Mouse (Mus musculus): ENCODE data around the gene Slc51b.

The Slc51b gene

DNA sequence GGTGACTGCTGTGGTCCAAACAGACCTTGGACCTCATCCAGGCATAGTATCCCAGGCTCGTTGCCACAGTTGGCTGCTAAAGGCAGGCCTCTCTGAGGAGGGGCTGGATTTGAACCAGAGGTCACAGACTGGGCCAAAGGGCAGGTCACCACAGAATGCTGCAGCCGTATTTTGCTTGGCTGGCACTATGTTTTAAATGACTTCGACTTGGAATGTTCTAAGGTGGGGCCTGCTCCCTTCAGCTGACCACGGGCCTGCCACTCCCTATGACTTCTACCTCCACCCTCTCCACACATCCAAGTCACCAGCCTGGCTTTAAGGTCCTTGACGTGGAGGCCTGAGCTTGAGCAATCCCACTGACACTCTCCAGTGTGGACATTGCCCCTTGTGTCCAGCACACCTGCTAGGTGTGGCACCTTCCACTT is 13.9 kb downstream of the Slc51b start:
- no peak for DNase-seq (ENCODE audit: low read depth, low spot score)

GRCm38 (mm10) chr9:65407861-65408260 is 14.9 kb downstream of the Slc51b start:
- no peak for DNase-seq (ENCODE audit: low read depth, low spot score)

DNA sequence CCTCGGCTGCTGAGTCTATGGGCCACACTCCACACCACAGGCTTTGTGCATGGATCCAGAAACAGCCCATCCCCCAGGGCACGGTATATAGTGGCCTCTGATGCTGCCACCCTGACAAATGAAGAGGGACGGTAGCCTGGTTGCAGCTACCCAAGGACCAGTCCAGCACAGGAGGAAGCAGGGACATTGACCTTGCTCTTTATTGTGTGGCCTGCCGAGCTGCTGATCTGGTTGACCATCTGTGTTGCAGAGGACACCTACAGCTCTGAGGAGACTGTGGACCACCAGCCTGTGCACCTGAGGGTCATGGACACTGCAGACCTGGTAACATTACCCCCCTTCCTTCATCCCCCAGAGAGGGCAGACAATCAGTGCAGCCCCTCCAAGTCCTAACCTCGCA is 15.4 kb downstream of the Slc51b start:
- no peak for DNase-seq (ENCODE audit: low read depth, low spot score)

DNA sequence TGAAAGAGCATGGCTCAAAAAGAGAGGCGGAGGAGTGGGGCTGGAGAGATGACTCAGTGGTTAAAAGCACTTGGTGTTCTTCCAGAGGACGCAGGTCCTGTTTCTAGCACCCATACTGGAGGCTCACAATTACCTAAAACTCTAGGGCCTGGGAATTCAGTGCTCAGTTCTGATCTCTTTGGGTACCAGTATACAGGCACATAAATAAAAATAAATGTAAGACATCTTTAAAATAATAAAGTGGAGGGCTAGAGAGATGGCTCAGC is 17.6 kb downstream of the Slc51b start:
- DNase-seq (ENCODE audit: low read depth, low spot score) = no peak

DNA sequence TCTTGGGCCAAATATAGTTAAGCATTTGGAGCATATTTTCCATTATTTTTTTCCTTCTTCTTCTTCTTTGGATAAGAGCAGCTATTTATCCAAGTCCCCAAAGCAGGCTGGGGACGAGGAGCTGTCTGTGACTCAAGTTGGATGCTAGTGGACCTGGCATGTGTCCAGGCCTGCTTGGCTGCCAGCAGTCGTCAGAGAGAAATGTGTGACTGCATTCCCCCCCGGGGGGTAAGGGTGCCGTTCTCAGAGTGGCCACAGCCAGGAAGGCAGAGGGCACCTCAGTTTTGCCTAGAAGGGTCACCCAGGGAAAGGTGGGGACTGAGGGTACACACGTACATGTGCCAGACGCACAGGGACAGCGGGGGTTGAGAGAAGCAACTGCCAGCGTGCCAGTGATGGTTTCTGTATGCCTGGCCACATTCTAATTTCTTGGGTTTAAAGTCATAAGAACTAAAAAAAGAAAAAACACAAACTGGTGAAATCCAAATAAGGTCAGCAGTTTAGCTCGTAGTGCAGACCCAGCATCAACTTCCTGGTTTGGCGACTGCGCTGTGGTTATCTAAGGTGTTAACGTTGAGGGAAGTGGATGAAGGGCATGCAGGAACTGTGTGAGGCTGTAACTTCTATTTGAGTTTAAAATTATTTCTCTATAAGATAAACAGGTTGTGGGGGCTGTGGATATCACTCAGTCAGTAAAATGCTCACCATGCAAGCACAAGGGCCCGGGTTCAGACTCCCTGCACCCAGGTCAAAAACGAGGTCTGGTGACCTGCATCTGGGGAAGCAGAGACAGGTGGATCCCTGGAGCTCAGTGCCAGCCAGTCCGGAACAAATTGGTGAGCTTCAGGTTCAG is 18.2 kb downstream of the Slc51b start:
- no peak for DNase-seq (ENCODE audit: low read depth, low spot score)

- no peak for DNase-seq (ENCODE audit: low read depth, low spot score)
Measured at GRCm38 (mm10) chr9:65399934-65400333, 22.8 kb downstream of the Slc51b start.

GRCm38 (mm10) chr9:65398279-65398678 is 24.5 kb downstream of the Slc51b start, which contains the start of gene Rasl12:
TSS of gene Rasl12 (plus strand) at chr9:65398506.
- peak; percentile 79 for DNase-seq (ENCODE audit: low read depth, low spot score)

- no peak for DNase-seq (ENCODE audit: low read depth, low spot score)
Measured at GRCm38 (mm10) chr9:65394360-65394759, 28.4 kb downstream of the Slc51b start.

DNA sequence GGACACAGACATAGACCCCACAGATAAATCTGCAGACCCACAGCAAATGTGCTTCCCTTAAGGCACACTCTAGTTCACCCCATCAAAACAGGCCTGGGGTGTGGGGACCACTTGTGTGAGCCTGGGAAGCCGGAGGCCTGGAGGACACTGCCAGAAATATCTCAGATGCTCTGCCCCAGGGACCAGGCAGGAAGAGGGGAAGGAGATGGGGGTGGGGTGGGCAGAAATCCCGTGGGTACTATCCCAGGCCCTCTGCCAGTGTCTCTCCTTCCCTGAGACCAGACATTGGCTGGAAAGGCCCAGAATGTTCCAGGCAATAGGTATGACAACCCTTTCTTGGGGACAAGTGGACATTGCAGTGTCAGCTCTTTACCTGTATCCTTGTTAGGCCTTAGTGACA is 29.1 kb downstream of the Slc51b start:
- no peak for DNase-seq (ENCODE audit: low read depth, low spot score)

DNA sequence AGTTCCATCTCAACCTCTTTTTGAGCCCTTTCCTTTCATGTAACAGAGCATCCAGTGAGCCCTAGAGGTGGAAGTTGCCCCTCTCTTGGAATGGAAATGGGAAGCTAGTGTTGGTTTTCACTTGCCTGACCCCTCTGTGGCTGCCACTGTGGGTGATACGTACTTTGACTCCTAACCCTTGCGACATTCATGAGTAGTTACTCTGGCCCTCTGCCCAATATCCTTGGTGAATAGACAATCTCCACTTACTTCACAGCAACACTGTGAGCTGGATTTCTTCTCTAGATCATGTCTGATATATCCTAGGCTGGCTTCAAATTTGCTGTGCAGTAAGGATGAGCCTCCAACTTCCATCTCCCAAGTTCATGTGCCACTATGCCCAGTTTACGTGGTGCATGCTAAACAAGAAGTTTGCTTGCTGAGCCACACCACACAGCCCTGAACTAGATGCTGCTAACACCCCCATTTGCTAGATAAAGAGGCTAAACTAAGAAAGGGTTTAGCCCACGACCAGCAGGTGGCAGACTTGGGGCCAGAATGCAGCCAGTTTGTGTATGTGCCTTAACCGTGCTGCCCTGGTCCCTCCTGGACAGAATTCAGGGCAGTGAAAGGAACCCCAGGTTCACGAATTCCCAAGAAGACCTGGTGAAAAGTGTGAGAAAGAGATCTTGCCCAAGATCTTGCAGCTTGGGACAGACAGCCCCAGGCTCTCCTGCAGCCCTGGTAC is 30.0 kb downstream of the Slc51b start:
- DNase-seq (ENCODE audit: low read depth, low spot score) = peak; percentile 68

DNA sequence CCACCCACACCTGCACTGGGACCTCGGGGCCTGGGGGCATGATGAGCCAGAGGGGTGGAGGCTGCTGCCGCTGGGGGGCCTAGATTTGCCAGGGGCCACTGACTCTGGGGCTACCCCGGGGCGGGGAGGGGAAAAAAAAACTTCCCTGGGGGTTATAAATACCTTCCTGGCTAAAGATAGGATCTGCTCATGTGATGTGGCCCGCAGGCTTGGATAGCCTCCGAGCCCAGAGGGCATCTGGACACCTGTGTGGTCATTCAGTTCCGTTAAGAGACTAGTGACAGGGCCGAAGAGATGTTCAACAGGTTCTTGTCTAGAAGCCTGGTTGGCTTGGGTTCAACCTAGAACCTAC is 31.2 kb downstream of the Slc51b start, which contains the start of gene Kbtbd13:
Gene Kbtbd13 (minus strand): TSS at position 40 of the 352 bp plus-strand sequence.
- DNase-seq (ENCODE audit: low read depth, low spot score) = no peak

GRCm38 (mm10) chr9:65390752-65391612 is 31.8 kb downstream of the Slc51b start:
- peak; percentile 59 for DNase-seq (ENCODE audit: low read depth, low spot score)

GRCm38 (mm10) chr9:65386373-65387140 is 36.2 kb downstream of the Slc51b start:
- DNase-seq (ENCODE audit: low read depth, low spot score) = peak; percentile 58

- DNase-seq (ENCODE audit: low read depth, low spot score) = no peak
Measured at GRCm38 (mm10) chr9:65384276-65384675, 38.5 kb downstream of the Slc51b start.

- no peak for DNase-seq (ENCODE audit: low read depth, low spot score)
Measured at GRCm38 (mm10) chr9:65382751-65383097, 40.0 kb downstream of the Slc51b start.

DNA sequence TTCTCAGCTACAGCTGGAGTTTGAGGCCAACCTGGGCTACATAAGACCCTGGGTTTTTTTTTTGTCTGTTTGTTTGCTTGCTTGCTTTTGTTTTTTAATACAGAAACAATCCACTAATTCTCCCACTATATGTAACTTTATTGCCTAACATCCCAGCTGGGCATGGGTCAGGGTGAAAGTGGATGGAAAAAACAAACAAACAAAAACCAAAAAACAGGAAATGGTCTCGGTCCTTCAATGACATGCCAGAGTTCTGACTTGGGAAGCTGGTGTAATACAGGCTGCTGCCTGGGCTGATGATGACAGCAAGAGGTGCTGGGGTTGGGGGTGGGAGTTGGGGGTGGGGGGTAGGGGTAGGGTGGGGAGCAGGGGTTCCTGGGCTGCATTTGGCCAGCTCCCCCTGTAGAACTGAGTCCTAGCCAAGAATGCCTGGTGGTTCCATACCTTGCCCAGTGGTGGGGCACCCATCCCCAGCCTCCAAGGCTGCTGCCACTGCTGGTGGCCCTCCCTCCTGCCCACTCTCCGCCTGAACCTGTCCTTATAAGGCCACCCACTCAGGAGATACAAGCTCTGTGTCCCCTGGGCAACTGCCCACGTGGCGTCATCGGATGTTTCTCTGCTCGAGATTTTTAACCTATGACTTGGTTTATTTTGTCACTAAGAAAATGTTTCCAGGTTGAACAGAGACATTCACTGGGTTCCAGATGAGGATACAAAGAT is 40.6 kb downstream of the Slc51b start:
- no peak for DNase-seq (ENCODE audit: low read depth, low spot score)

DNA sequence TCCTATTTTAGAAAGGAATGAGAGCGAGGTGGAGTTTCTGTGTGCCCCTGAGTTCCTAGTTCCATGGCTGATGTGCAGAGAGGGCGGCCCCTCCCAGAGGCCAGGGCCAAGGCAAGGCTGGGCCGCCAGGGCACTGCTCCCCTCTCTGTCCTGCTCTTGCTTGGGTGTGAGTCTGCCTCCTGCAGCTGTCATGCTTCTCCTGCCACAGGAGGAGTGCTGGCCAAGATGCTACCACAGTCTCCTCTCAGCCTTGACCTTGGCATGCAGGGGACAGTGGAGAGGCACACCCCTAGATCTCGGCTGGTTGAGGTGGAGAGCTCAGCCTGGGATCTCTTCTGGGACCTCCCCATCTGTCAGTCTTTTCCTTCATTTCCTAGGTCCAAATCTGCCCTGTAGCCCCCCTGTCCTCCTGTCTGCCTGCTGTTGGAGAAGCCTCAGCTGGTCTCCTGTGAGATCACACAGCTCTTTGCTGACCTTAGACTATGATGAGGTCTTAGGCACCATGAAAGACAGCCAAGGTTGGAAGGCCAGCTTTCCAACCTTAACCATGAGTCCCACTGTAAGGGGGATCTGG is 41.7 kb downstream of the Slc51b start:
- no peak for DNase-seq (ENCODE audit: low read depth, low spot score)

GRCm38 (mm10) chr9:65375163-65375934 is 47.4 kb downstream of the Slc51b start:
- no peak for DNase-seq (ENCODE audit: low read depth, low spot score)

GRCm38 (mm10) chr9:65374468-65375162 is 48.1 kb downstream of the Slc51b start:
- no peak for DNase-seq (ENCODE audit: low read depth, low spot score)
